Mouse (Mus musculus): Measurements from ENCODE around the gene Dusp12.

DNA sequence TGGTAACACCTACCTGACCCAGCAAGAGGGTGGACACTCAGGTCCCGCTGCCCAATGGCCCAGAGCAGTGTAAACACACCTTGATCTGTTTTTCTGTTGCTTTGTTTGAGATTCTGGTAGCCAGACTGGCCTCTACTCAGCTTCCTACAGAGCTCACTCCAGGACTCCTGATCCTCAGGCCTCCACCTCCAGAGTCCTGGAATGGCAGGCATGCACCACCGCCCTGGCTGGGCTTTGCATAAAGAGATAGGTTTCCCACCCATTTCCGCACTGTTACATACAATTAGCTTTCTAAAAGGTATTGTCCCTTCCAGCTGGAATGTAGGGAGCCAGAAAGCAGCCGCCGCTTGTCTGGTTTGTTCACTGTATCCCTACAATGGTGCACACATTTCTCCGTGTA lies 13.9 kb downstream of the Dusp12 start:
- peak; percentile 97 for TF ChIP-seq EP300 (IDR thresholded peaks at IDR 0.05; ENCODE audit: insufficient read depth, low read depth, low read length)
- TF ChIP-seq CTCF (IDR thresholded peaks at IDR 0.05; ENCODE audit: low read depth, low read length) = no peak
